Mouse (Mus musculus): ENCODE data around the gene Ngdn.

Ngdn gene

DNA sequence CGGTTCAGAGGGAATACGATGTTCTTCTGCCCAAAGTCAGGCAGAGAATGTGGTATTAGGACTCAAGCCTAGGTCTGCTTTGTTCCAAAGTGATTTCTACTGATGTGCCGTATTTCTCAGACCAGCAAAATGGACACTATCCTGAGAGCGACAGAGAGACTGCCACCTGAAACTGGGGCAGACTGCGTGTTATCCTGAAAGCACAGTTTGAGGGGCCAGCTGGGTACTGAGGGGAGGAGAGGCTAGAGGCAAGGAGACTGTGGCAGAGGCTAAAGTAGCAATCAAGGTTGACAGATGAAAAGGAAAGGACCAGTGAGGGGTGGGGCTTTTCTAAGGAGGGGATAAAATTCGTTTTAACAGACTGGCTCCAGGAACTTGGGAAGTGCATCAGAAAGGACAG lies 14.4 kb upstream of the Ngdn start:
- DNase-seq = no peak

DNA sequence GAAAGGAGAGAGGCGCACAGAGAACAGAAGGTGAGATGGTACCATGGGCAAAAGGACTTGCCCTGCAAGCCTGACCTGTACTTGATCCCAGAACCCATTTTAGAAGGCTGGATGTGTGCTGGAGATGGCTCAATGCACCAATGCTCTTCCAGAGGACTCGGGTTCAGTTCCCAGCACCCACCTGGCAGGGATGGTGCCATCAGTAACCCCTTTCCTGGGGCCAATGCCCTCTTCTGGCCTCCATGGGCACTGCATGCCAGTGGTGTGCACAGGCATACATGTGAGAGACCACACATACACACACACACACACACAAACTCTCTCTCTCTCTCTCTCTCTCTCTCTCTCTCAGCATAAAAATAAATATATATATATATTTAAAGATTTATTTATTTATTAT lies 13.8 kb upstream of the Ngdn start:
- no peak for DNase-seq

DNA sequence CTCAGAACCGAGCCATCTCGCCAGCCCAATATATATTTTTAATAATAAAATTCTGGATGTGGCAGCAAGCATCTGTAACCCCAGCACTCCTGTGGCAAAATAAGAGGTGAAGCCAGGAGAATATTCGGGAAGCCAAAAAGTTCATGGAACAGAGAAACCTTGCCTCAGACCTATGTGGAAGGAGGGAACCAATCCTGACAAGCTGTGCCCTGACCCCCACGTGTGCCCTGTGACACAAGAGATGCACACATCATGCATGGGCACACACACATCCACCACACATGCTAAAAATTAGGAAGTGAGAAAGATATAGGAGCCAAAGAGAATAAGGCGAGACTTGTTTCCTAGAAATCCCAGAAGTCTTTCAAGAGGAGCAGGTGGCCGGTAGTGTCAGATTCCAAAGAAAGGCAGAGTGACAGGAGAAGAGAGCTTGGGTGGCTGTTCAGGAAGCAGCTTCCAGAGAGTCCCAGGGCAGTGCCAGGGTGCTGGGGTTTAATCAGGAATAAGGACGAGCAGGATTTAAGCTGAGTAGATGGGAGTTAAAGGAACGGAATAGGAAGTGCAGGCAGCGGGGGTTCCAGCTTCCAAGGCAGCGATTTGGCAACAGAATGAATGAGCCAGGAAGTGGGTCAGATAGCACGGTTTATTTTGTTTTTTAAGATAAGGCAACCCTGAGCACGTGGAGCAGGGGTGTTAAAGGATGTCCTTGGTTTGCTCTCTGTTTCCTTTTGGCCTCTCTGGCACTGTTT lies 13.1 kb upstream of the Ngdn start:
- peak; percentile 18 for DNase-seq

DNA sequence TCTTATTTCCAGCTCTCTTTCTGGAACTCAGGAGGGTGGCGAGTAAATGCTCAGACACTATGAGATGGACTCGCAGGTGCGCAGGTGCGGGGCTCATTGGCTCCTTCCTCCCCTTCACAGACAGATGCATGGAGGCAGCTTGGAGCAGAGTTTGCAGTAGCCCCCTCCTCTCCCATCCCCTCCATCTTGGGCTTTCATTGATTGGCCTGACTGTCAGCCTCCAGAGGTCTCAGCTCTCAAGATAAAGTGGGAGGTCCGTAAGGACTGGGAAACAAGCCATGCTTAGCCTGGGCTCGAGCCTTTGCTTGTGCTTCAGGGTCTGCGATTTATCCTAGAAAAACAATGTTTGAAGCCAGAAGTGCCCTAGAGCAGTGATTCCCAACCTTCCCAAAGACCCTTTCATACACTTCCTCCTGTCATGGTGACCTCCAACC lies 12.6 kb upstream of the Ngdn start:
- no peak for DNase-seq

DNA sequence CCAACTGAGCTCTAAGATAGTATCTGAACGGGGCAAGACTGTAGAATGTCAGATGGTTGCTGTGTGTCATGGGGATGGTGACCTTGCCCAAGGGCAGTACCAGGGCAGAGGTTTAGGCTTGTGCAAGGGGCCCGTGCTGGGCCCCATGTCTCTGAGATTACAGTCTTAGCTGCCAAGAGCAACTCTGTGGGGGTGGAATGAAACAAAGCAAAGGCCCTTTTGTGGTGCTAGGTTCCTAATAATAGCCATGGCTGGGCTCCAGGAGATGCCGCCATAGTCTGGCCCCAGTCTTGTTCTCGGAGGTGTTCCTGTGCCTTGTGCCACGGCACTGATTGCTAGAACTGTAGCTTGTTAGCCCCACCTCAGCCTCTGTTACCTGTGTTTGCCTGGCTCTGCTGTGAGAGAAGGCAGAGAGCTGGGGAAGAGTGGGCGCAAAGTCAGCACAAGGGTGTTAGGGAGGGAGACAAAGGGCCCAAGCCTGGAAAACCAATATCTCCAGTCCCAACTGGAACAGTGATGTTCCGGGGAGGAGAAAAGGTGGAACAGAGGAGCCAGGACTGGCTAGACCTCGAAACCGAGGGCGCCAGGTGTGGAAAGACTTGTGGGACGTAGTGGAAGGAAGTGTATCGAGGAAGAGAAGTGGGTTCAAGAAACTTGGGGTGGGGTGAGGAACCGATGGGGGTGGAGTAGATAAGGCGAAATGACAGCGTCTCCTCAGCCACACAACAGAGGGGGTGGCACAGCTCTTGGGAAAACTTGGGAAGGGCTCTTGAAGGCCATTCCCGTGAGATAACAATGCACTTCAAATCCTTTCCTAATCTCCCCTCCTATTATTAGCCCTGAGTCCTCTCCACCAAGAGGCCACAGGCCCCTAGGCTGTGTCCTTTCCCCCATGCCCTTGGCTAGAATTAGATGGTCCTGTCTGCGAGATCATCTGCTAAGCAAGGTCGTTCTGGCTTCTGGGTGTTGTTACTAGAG lies 11.1 kb upstream of the Ngdn start:
- no peak for DNase-seq

DNA sequence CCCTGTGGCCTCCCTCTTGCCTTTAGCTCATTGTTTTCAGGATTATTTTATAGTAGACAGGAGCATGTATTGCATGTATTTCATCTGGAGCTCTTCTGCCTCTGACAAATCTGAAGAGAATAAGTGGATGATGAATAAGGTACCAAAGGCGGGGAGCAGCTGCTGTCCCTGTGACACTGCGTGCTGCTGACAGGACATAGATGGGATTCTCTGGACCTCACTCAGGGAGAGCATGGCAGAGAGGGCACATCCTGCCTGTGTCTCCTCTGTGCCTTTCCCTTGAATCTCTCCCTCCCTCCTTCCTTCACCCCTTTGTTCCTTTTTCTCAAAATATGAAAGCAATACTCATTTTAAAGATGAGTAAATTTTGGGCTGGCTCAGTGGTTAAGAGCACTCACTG lies 9.7 kb upstream of the Ngdn start:
- DNase-seq = peak; percentile 52

DNA sequence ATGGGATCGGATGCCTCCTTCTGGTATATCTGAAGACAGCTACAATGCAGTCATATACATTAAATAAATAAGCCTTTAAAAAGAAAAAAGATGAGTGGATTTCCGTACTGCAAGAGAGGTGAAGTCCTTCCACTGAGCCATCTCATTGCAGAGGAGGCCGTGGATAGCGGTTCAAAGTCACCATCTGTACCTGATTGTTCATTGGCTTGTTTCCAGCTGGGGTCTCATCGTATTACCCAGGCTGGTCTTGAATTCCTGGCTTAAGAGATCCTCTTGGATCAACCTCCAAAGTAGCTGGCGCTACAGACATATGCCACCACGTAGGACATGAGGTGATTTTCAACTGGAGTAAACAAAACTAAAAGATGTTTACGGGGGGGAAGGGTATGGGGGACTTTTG lies 9.3 kb upstream of the Ngdn start:
- no peak for DNase-seq

DNA sequence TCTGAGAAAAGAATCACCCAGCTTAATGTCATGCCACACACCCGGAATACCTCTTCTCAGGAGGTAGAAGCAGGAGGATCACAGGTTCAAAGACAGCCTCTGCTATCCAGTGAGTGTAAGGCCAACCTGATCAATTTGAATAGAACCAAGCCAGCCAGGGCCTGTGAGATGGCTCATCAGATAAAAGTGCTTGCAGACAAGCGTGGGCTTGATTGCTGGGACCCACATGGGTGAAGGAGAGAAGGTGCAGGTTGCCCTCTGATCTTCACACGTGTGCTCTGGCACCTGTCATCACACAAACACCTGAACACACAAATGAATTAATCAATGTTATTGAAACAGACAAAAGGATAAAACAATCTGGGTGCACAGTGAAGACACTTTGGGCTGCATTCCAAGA lies 8.7 kb upstream of the Ngdn start:
- DNase-seq = no peak

DNA sequence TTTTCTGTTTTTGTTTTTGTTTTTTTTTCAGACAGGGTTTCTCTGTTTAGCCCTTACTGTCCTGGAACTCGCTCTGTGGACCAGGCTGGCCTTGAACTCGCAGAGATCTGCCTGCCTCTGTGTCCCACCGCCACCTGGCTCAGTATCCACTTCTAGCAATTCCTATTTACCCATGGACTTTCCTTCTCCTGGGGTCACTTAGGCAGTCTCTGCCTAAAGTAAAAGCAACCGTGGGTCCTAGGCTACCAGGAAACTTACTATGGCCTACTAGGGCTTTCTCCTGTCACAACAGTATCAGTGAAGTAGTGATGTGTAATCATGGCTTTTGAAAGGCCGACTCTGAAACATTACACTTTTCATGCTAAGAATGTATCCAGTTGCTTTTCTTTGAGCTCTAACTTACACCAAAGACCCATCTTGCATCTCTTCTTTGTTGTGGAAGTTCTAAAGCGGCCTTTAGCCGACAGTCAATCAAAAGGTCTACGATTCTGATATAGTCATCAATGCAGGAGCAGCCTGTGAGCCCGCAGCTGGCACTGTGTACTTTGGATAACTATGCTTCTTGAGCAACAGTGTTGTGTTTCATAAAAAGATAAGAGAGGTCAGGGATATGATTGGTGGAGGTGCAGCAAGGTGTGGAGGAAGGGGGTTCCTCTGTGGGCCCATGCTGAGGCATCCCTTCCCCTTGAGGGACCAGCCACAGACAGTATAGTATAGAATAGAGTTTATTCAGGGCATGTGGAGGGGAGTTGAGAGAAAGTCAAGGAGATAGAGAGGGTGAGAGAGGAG lies 7.9 kb upstream of the Ngdn start:
- DNase-seq = no peak

DNA sequence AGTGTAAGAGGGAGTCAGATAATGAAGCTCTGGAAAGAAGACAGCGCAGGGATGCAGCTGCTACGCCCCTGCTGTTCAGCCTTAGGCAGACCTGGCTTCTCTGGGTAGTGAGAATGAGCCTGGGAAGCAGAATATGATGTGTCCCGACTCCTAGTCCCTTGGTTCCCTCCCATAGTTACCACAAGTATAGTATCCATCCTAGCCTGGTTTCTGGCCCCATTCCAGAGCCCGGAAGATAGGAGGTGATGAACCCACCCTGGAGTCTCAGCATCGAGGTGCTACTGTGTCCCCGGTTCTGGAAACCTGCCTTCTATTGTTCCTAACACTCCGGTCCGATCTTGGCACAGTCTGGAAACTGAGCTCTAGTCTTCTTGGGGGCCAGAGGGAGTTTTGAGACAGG lies 6.8 kb upstream of the Ngdn start:
- no peak for DNase-seq

DNA sequence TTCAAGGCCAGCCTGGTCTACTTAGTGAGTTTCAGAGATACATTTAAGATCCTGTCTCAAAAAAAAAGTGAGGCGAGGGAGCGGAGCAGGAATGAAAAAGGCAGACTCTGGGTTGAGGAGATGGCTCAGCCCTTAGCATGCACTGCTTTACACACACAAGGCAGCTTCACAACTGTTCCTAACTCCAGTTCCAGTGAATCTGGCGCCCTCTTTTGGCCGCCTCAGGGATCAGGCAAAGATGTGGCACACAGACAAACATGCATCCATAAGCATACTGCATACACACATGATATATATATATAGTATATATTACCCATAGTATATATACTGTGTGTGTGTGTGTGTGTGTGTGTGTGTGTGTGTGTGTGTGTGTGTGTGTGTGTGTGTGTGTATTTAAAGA lies 4.1 kb upstream of the Ngdn start:
- no peak for DNase-seq

DNA sequence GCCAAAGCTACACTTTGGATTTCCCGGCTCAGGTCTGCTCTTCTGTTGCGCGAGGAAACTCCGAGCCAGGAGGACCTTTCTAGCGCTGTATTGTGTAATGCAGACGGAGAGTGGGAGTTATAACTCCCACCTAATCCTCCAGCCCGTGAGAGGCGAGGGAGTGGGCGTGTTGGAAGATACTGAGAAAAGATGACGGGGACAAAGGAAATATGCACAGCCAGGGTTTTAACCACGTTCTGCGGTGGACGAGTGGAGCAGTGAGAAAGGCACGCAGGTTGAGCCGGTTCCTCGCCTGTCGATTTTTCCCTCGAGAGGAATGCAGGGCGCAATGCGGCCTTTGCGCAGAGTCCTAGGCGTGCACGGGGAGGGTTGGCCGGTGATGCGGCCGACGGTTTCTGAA lies 663 bp upstream of the Ngdn start:
- DNase-seq = no peak

DNA sequence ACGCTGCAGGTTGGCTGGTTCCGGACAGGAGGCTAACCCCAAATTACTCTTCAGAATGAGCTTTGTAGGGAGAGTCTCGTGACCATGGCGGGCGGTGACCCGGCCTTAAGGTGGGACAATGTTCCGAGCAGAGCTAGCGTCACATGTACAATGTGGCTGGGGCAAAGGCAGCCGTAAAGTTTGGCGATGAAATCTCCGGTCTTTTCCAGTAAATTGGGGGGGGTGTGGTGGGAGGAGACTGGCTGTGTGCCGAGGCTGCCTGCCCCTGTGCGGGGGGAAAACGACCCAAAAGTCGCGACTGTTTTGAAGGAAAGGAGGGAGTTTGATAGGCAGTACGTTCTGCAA lies 485 bp downstream of the Ngdn start:
- peak; percentile 31 for DNase-seq

DNA sequence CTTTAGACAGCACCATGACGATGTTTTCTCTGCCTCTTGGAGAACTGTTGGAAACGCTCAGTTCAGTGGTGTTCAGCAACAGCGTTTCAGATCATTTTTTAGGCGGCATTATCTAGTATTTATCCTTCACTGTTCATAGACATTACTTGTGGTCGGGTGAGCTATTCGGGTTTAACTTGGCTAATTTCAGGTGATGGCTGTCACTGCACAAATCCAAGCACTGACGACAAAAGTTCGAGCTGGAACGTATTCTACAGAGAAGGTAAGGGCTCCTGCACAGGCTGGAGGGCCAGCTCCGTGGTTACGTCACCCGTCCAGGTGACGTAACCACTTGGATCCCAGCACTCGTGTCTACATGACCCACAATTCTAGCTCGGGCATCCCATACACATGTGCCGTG lies 1.6 kb downstream of the Ngdn start:
- DNase-seq = no peak

DNA sequence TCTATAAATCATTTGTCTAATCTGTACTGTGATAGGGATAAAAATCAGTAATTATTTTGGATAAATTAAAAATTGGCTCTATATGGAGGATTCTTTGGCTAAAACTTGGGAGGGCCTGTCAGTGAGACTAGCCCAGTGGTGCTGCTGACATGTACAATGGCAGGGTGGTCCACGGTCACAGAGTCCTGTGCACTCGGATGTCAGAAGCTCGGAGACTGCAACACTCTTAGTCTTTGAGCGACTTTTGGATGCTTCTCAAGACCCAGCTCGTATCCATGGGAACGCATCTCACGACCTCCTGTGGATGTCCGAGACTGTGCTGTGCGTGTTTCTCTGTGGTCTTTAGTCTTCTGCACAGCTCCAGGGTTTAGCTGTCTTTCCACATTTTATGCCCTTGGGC lies 5.1 kb downstream of the Ngdn start:
- DNase-seq = no peak

DNA sequence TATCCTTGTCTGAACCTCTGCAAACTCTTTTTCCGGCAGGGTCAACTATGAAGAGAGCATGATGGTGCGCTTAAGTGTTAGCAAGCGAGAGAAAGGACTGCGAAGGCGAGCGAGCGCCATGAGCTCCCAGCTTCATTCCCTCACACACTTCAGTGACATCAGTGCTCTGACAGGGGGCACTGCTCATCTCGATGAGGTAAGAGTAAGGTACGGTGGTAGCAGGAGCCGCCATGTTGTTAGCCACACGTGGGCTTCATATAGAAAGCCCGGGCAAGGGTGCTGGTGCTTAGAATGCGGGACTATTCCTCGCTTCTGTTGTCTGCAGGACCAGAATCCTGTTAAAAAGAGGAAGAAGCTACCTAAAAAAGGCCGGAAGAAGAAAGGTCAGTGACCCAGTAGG lies 7.8 kb downstream of the Ngdn start:
- no peak for DNase-seq

DNA sequence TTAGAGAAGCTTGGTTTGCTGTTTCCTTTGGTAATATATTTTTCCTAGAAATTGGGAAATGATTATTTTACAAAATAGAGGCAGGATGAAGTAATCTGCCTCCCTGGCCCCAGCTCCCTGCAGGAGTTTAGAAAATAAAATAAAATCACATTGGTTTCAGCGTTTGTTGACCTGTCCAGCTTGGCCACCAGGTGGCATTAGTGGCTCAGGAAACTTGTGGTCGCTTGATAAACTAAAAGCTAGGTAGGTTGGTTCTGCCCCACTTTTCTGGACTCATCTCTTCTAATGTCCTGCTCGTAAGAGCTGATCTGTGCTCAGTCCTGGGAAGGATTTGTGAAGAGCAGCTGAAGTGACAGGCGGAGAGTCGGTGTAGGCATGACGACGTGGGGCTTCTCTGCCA lies 9.0 kb downstream of the Ngdn start:
- peak; percentile 74 for DNase-seq

DNA sequence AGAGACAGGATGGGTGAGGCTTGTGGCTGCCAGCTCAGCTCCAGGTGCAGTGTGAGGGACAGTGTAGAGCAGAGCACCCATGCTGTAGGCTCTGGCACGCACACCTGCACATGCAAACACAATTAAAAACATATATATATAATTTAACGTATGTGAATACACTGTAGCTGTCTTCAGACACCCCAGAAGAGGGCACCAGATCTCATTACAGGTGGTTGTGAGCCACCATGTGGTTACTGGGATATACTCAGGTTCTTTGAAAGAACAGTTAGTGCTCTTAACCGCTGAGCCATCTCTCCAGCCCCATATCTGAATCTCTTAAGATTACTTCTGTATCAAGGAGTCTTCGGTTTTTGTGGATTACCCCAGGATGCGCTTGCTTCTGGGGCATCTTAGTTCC lies 10.3 kb downstream of the Ngdn start:
- no peak for DNase-seq

DNA sequence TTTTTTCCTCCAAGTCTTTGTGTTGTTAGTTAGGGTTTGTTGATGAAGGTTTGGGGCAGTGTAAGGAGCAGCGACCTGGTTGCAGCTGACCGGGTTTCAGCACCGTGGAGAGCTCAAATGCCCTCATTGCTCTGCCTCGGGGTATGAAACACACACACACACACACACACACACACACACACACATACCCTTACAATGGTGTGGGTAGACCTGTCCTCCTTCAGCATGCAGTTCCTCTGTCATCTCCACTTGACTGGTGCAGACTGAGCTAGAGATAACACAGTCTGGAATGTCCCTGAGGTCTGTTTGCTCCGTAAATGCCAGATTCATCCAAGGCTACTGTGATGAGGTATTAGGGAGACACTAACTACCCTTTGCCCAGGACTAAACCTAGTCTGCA lies 12.0 kb downstream of the Ngdn start:
- no peak for DNase-seq

DNA sequence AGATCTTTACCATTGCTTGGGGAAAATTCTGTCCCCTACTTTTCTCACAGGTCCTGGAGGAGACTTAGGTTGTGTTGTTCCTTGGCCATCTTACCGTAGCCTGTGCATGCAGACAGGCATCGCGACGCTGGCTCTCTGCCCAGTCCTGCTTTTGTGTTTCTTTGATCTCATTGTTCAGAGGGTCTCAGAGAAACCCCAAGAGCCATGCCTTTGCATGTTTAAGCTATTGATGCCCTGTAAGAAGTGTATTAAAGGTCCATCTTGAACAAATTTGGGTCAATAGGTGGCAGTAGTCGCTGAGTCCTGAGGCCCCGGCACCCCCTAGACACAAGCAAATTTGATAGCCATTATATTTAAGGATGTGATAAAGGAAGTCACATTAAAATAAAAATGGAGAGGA lies 12.4 kb downstream of the Ngdn start:
- DNase-seq = no peak

DNA sequence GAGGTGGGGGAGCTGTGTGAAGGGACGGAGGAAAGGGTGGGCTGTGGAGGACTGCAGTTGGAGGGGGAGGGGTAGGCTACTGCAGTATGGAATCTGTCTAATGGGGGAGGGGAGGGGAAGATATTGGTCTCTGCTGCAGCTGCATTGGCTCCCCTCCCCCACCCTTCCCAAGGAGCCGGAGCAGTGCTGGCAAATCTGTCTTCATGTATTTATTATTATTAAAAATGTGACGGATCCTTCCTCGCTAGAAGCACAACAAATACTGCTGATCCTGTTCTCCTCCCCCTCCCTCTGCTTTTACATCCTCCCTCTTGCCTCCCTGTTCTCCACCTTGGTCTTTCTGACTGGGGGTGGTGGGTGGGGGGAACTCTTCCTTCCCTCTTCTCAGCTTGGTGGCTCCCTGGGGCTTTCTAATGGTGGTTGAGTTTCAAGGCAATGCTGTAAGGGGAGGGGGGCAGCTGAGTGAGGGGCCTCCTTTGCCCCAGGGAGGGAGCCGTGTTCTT lies 13.1 kb downstream of the Ngdn start:
- DNase-seq = no peak

DNA sequence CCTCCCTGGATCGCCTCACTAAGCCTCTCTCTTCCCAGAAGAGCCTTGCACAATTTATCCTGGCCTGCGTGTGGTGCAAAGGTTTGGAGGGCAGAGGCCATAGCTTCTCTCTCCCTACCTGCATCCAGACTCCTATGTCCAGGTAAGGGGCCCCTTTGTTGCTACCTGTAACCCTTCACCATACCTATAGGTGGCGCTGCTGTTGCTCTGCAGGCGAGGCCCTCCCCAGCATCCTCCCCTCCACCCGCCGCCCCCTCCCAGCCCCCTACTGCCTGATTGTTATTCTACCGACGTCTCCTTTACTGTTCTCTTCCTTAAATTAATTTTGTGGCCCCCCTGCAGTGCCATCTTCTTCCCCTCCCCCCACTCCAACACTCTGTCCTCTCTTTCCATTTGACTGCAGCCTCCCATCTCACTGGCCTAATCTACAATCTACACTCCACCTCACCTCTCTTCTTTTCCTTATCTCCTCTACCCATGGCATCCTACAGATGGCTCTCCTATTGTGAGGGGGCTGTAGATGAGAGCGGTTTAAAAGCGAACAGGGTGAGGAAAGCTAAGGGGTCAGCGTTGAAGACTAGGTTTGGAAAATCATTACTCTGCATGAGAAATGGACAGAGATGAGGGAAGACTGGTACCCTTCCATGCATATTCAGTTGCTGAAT lies 13.9 kb downstream of the Ngdn start:
- DNase-seq = peak; percentile 25

DNA sequence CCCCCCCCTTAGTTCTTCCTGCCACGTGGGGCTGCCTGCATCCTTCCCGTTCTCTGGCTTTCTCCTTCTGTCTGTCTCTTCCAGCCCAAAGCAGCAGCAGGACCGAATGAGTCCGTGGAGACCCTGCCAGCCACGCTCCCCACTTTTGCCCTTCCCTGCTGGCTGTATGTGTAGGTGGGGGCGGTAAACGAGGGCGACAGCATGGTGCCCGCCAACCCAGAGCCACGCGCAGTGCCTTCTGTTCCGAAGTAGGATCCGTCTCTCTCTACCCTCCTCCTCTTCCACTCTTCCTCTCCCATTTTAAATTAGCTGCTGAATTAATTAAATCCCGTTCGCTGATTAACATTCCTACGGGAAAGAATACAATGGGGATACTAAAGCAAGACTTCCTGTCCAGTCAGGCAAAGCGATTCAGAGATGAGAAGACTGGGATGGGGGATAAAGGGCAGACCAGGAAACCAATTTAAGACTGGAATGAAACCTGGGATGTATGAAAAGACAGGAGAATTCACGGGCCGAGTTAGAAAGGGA lies 17.5 kb downstream of the Ngdn start:
- DNase-seq = no peak
